Mouse (Mus musculus) heart, postnatal 10 days (tissue): ENCODE measurements around the gene Armc5. TPM values are rescaled to one million over a fixed set of nuclear protein-coding genes. Genes with fewer than 3 reads are reported as not detected.

Experiments
- DNase-seq, 2 experiments: peaks; one replicate each; pipeline ENCODE4 v3.0.0; 2021
- intact Hi-C: fragments of 180-260 bp; cut with DNase I; formaldehyde crosslinking; loops from one replicate; pipeline ENCODE4 v1.15.1; 2025
- total RNA-seq, 2 experiments: library from RNA; stranded (reverse); gene quantifications; 2 replicates each; pipeline ENCODE4 v1.2.3; 2021

The Armc5 gene
- total RNA-seq: 10 to 100 TPM; 11.7 to 13.3 TPM

- DNase-seq: peak; percentile 91 to 94
- intact Hi-C loops: loop anchor here (1.0 to 5.0 kb wide), 2 partner anchors 108 to 220 kb away; no protein-coding TSS in a partner anchor
These were observed at the start of gene Armc5 for GRCm38 (mm10) chr7:128236856-128237592. TSS of gene Armc5 (plus strand) at chr7:128237342.

DNA sequence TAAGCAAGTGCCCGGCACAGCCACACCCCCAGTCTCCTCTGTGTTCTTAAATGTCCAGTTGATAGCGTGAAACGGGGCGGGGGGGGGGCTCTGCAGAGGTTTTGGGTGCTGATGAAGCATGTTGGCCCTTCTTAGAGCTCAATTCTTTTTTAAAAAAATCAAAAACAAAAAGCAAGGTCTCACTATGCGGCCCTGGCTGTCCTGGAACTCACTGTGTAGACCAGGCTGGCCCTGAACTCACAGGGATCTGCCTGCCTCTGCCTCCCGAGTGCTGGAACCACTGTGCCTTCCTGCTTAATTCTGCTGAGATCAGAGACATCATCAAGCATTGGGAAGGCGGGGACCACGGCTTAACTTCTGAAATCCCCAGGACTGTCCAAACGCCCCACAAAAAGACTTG, 35.5 kb upstream of the Armc5 start:
- intact Hi-C loops: no loop called here
- no peak for DNase-seq

GRCm38 (mm10) chr7:128203071-128203470, 34.1 kb upstream of the Armc5 start:
- intact Hi-C loops: no loop called here
- peak; percentile 26 to 29 for DNase-seq

GRCm38 (mm10) chr7:128204179-128204578, 33.0 kb upstream of the Armc5 start:
- no peak for DNase-seq
- intact Hi-C loops: no loop called here

DNA sequence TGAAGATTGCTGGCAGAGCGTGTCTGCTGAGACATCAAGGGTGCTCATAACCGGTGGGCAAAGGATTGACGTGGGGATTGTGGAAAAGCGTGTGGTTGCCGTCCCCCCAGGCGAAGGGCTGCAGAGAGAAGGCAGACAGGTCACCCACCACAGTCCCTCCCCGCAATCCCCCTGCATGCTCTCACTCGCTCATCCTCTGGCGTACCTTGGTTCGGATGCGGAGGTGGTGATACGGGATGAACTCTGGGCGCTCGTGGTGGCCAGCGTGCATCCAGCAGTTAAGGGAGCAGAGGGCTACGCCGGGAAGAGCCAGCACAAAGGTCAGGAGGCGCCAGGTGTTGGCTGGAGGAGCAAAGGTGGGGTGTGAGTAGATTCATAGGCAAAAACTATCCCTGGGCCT, 31.4 kb upstream of the Armc5 start:
- intact Hi-C loops: loop anchor here (5.0 kb wide), 2 partner anchors 213 to 403 kb away; partner anchors contain the start of genes Hsd3b7 and Pycard
- DNase-seq: peak; percentile 21 to 25

DNA sequence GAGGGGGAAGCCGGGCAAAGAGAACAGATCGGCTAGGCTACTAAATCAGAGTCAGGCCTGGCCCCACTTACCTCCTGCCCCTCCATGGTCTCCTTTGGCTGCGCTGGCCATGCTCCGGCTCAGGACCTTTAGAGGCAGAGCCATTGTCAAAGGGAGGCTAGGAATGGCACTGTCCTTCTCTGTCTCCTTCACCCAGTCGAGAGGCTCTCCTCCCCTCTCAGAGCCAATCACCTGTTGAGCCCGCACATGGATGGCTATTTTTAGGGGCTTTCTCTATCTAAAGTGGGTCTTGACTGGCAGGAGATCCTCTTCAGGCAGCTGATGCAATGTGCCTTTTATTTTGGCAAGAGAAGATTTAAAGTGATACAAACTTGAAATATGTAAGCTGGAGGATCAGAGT, 31.0 kb upstream of the Armc5 start, which contains the start of gene Cox6a2:
TSS of gene Cox6a2 (minus strand) at position 236 of the 400 bp plus-strand sequence.
- intact Hi-C loops: loop anchor here (5.0 kb wide), 2 partner anchors 214 to 404 kb away; partner anchors contain the start of genes Hsd3b7 and Pycard
- peak; percentile 71 to 80 for DNase-seq

- intact Hi-C loops: loop anchor here (2.0 to 5.0 kb wide), 3 partner anchors 103 to 406 kb away; partner anchors contain the start of genes Hsd3b7 and Pycard
- peak; percentile 68 to 86 for DNase-seq
These were observed 29.0 kb upstream of the Armc5 start for GRCm38 (mm10) chr7:128208187-128208586.

GRCm38 (mm10) chr7:128209826-128210225, 27.3 kb upstream of the Armc5 start:
- intact Hi-C loops: loop anchor here (2.0 to 5.0 kb wide), 3 partner anchors 105 to 408 kb away; partner anchors contain the start of genes Hsd3b7 and Pycard
- DNase-seq: no peak

- intact Hi-C loops: no loop called here
- no peak for DNase-seq
These were observed 17.2 kb upstream of the Armc5 start for GRCm38 (mm10) chr7:128219952-128220351.

- intact Hi-C loops: no loop called here
- no peak for DNase-seq
These were observed 16.2 kb upstream of the Armc5 start for GRCm38 (mm10) chr7:128220936-128221335.

GRCm38 (mm10) chr7:128231741-128232140, 5.4 kb upstream of the Armc5 start:
- DNase-seq: no peak
- intact Hi-C loops: no loop called here

DNA sequence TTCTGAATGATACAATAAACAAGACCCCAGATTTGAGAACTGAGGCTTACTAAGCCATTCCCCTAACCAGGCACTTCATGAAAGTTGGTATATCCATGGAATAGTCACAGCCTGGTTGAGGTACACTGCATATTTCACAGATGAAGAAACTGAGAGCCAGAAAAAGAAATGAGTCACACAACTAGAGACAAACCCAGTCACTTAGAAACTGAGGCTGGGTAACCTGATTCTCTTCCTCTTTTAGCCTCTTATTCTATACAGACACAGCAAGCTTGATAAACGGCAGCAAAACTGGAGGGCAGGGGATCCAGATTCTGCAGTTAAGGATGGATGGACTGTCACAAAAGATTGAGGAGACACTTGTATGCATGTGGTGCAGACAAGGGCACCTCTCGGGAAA, 2.3 kb upstream of the Armc5 start:
- intact Hi-C loops: loop anchor here (5.0 kb wide), 1 partner anchor 223 kb away; no protein-coding TSS in a partner anchor
- no peak for DNase-seq

DNA sequence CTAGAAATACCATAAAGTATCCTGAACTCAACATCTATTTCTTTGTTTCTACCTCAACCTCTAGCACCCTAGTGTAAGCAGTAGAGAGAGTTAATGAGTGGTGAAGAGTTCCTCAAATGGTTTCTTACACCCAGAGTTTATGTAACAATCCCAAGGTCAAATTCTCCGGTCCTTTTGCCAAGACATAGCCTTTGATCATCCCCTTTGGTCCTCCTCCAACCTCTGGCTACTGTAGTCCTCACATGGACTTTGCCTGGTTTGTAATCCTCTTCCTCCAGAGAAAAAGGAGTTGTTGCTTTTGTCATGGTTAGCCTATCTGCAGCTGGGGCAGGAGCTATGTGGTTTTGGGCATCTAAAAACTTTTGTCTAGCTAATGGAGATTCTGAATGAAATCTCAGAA, 1.7 kb upstream of the Armc5 start:
- no peak for DNase-seq
- intact Hi-C loops: loop anchor here (5.0 kb wide), 1 partner anchor 222 kb away; no protein-coding TSS in a partner anchor

GRCm38 (mm10) chr7:128236426-128236825, 716 bp upstream of the Armc5 start:
- no peak for DNase-seq
- intact Hi-C loops: loop anchor here (5.0 kb wide), 1 partner anchor 221 kb away; no protein-coding TSS in a partner anchor

GRCm38 (mm10) chr7:128237593-128237926, 418 bp downstream of the Armc5 start:
- DNase-seq: no peak
- intact Hi-C loops: loop anchor here (1.0 to 5.0 kb wide), 2 partner anchors 108 to 220 kb away; no protein-coding TSS in a partner anchor

GRCm38 (mm10) chr7:128237927-128238778, 1.0 kb downstream of the Armc5 start, which contains the start of gene 9130023H24Rik:
TSS of gene 9130023H24Rik (minus strand) at chr7:128238031.
- intact Hi-C loops: loop anchor here (1.0 to 5.0 kb wide), 2 partner anchors 107 to 219 kb away; no protein-coding TSS in a partner anchor
- DNase-seq: peak; percentile 100

DNA sequence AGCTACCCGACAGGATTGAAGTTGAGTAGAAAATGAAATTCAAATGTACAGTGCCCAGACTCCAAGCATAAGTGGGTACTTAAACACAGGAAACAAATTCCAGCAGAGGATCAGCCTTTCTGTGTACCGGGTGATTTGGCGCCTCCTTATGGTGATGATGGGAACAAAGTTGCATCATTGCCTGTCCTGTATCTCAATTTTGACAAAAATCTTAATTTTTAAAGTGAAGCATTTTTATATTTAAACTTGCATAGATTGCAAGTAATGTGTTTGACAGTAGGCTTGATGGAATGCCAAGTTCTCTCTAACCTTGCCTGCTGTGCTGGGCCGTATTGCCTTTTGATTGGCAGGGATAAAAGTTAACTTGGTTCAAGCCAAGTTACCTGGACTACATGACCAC, 1.8 kb downstream of the Armc5 start:
- intact Hi-C loops: loop anchor here (5.0 kb wide), 1 partner anchor 218 kb away; no protein-coding TSS in a partner anchor
- peak in 1 of 2 experiments; percentile 62 for DNase-seq

- intact Hi-C loops: loop anchor here (10.0 kb wide), 1 partner anchor 465 kb away; no protein-coding TSS in a partner anchor
- no peak for DNase-seq
These were observed 3.1 kb downstream of the Armc5 start for GRCm38 (mm10) chr7:128240131-128240784.

DNA sequence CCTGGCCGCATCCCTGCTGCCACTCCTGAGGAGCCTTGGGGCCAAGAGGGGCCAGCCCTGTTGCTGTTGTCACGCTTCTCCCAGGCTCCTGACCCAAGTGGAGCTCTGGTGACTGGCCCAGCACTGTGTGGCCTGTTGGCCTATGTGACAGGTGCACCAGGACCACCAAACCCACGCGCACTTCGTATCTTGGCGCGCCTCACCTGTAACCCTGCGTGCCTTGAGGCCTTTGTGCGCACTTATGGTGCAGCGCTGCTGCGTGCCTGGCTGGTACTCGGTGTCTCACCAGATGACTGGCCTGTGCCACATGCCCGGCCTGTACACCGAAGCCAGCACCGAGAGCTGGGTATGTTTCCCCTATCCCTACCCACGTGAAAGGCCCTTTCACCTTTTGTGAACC, 5.2 kb downstream of the Armc5 start:
- no peak for DNase-seq
- intact Hi-C loops: loop anchor here (10.0 kb wide), 1 partner anchor 462 kb away; no protein-coding TSS in a partner anchor

GRCm38 (mm10) chr7:128243921-128244320, 6.8 kb downstream of the Armc5 start:
- intact Hi-C loops: loop anchor here (10.0 kb wide), 1 partner anchor 461 kb away; no protein-coding TSS in a partner anchor
- no peak for DNase-seq
